Mouse (Mus musculus) thymus, adult 2 months (tissue): ENCODE measurements around the gene Acvr2b. TPM values are rescaled to one million over a fixed set of nuclear protein-coding genes. Genes with fewer than 3 reads are reported as not detected.

Experiments used
- DNase-seq: peaks from one replicate; pipeline ENCODE4 v3.0.0; 2021
- H3K27ac ChIP-seq: fragments of 200-500 bp; 2 replicates; pipeline ENCODE4 v1.5.1; 2012; ENCODE audit warnings: low read length, control low read depth; ENCODE audit not compliant: control insufficient read depth, insufficient read depth
- H3K27me3 ChIP-seq: fragments of 200-500 bp; 2 replicates; pipeline ENCODE4 v1.6.1; 2012; ENCODE audit warnings: mild to moderate bottlenecking, low read length, moderate library complexity, mixed read lengths; ENCODE audit not compliant: control insufficient read depth, insufficient read depth
- H3K36me3 ChIP-seq: fragments of 200-500 bp; 2 replicates; pipeline ENCODE4 v1.6.1; 2012; ENCODE audit warnings: mild to moderate bottlenecking, low read length, moderate library complexity; ENCODE audit not compliant: control insufficient read depth, insufficient read depth
- H3K4me1 ChIP-seq: fragments of 200-500 bp; replicated peaks from 2 replicates; pipeline ENCODE4 v1.6.1; 2012; ENCODE audit warnings: low read length; ENCODE audit not compliant: control insufficient read depth, insufficient read depth
- H3K4me3 ChIP-seq: fragments of 200-500 bp; 2 replicates; pipeline ENCODE4 v1.5.1; 2012; ENCODE audit warnings: mild to moderate bottlenecking, low read length, control low read depth, moderate library complexity; ENCODE audit not compliant: control insufficient read depth, insufficient read depth
- CTCF ChIP-seq: fragments of 200-500 bp; IDR thresholded peaks from 2 replicates; pipeline ENCODE4 v1.5.1; 2012; ENCODE audit warnings: mild to moderate bottlenecking, control low read depth, low read length, moderate library complexity, borderline replicate concordance; ENCODE audit not compliant: control insufficient read depth, poor library complexity, insufficient read depth; ENCODE audit errors: extremely low read depth
- POLR2A ChIP-seq: fragments of 200-500 bp; IDR thresholded peaks from 2 replicates; pipeline ENCODE4 v1.6.1; 2012; ENCODE audit warnings: mild to moderate bottlenecking, low read length, control low read depth, moderate library complexity; ENCODE audit not compliant: control insufficient read depth, poor library complexity, insufficient read depth; ENCODE audit errors: extremely low read depth
- whole genome bisulfite sequencing: fragments of 180-500 bp; shearing (Covaris S2); methylation state at CpG from one replicate; pipeline ENCODE4 v1.1.7; 2018; 5-methylcytosine and 5-hydroxymethylcytosine counted together
- polyA plus RNA-seq: library from polyadenylated mRNA; depleted of rRNA; stranded (reverse); fragments of >200 nt; gene quantifications from 2 replicates; pipeline ENCODE4 v1.2.3, GENCODE M21; 2012; rRNA removed

The Acvr2b gene
- polyA plus RNA-seq, 1 experiment = 7.7 TPM

DNA sequence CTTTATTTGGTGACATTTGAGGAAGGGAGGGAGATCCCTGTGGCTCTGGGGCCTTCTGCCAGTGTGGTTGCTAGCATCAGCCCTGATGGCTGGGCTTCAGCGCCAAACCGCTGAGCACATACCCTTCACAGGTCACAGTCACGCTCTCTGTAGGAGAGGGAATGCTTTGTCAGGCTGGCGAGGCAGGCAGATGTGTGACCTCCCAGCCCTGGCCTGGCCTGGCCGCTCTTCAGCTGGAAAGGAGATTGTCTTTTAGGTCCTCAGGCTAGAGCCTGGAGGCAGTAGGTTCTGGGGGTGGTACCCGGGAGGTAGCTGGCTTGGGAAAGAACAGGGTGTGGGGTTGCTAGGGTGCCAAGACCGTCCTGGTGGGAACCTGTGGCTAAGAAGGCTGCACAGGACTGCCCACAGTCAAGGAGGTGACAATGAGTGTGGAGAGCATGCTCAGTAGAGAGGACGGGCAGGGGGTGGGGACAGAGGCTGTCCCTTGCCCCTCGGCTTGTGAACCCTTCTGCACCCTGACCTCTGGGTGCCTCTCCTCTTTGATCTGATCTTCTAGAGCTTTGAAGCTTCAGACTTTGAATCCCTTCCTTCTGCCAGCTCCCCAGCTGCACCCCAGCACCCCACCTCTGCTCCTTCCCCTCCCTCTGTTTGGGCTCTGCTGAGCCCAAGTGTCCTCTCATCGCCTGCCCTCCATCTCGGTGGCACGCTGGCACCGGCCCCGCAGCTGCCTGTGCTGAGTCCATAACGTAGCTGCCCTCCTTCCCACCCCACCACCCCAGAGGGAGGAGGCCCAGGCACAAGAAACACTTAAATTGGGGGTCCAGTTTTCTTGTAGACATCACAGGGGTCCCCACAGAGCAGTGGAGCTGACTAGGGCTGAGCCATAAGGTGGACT lies 73.0 kb downstream of the Acvr2b start:
- no peak for DNase-seq
- H3K36me3 ChIP-seq = no peaks in the 10 kb centered on the region
- H3K4me3 ChIP-seq = no peak overlapping the region
- H3K4me1 ChIP-seq = peaks cover 33% of the 10 kb centered on the region
- no peaks in the 10 kb centered on the region for H3K27me3 ChIP-seq
- WGBS = 77% methylated on average over 15 of the region's 15 CpGs
- TF ChIP-seq CTCF (no peak), POLR2A (no peak)
- no peak overlapping the region for H3K27ac ChIP-seq

DNA sequence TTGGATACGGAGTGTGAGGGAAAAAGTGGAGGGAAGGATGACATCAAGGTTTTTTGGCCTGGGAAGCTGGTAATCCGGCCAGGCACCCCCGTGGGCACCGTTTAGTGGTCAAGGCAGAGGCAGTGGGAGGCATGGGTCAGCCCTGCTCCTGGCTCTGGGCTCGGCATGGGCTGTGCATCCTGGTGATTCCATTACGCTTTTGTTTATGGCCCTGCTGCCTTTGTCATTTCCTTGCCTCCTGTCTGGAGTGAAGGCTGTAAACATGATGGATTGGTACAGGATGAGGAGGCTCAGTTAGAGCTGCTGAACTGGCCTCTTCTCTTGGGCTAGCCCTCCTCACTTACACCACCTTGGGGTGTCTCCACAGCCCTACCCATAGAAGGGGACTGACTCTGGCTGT lies 75.8 kb downstream of the Acvr2b start:
- TF ChIP-seq CTCF (no peak), POLR2A (no peak)
- DNase-seq = no peak
- Histone ChIP-seq H3K27ac (no peak overlapping the region), H3K27me3 (no peaks in the 10 kb centered on the region), H3K36me3 (no peaks in the 10 kb centered on the region), H3K4me3 (no peak overlapping the region), H3K4me1 (peaks cover 40% of the 10 kb centered on the region)
- 48% methylated on average over 6 of the region's 6 CpGs for WGBS

DNA sequence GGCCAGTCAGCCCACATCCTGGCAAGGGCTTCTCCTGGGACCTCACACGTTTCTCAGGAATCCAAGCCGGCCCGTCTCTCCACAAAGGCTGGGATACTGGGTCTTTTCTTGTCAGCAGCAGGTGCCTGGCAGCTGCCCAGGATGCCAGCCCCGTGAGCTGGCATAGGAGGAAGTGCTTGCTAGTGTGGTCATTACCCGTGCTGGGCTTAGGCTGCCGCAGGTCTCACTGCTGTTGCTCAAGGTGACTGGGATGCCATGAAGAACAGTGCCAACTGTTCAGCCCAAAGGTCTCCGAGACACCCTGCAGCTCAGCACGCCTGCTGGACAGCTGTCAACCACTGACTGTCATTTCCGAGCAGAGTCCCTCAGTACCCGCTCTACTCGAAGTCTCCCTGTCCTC lies 76.4 kb downstream of the Acvr2b start:
- WGBS = 55% methylated on average over 11 of the region's 11 CpGs
- Histone ChIP-seq H3K4me3 (no peak overlapping the region), H3K27ac (no peak overlapping the region), H3K4me1 (peaks cover 46% of the 10 kb centered on the region), H3K36me3 (no peaks in the 10 kb centered on the region), H3K27me3 (no peaks in the 10 kb centered on the region)
- TF ChIP-seq POLR2A = no peak
- no peak for TF ChIP-seq CTCF
- no peak for DNase-seq

DNA sequence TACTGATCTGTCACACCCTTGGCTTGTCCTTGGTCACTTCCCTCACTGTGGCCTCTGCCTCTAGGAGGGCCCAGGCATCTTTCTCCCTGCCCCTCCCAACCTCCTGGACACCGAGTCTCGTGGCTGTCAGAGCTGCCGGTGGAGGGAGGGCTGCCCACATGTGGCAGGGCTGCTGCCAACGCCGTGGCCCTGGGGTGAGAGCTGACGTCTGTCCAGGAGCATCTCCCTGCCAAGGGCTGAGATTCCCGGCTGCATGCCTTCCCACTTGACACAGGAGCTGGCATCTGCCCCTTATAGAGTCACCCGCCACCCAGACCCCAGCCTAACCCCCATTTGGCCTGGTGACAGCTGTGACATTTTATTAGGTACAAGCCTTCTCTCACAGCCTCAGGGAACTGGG lies 77.4 kb downstream of the Acvr2b start:
- H3K27ac ChIP-seq = no peak overlapping the region
- no peaks in the 10 kb centered on the region for H3K27me3 ChIP-seq
- peaks cover 55% of the 10 kb centered on the region for H3K4me1 ChIP-seq
- no peak overlapping the region for H3K4me3 ChIP-seq
- no peak for DNase-seq
- no peak for TF ChIP-seq POLR2A
- no peak for TF ChIP-seq CTCF
- 87% methylated on average over 8 of the region's 8 CpGs for WGBS
- H3K36me3 ChIP-seq = no peaks in the 10 kb centered on the region

DNA sequence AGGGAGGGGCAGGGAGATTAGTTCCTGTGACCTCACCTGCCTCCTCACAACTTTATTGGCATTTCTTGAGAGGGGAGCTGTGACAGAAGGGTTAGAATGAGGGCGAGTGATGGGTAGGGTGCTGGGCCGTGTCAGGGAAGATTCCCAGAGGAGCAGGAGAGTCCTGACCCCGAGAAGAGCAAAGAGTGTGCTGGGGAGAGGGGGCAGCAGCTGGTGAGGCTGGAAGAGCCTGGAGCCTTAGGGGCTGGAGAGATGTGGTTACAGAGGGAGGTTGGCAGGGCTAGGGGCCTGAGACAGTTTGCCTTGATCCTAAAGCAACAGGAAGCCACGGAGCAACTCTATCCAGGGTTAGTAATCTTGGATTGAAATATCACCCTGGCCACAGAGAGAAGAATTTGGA lies 79.7 kb downstream of the Acvr2b start:
- no peak for DNase-seq
- WGBS = 96% methylated on average over 4 of the region's 4 CpGs
- Histone ChIP-seq H3K27ac (no peak overlapping the region), H3K27me3 (no peaks in the 10 kb centered on the region), H3K4me1 (peaks cover 44% of the 10 kb centered on the region), H3K36me3 (no peaks in the 10 kb centered on the region), H3K4me3 (no peak overlapping the region)
- TF ChIP-seq CTCF = no peak
- no peak for TF ChIP-seq POLR2A

DNA sequence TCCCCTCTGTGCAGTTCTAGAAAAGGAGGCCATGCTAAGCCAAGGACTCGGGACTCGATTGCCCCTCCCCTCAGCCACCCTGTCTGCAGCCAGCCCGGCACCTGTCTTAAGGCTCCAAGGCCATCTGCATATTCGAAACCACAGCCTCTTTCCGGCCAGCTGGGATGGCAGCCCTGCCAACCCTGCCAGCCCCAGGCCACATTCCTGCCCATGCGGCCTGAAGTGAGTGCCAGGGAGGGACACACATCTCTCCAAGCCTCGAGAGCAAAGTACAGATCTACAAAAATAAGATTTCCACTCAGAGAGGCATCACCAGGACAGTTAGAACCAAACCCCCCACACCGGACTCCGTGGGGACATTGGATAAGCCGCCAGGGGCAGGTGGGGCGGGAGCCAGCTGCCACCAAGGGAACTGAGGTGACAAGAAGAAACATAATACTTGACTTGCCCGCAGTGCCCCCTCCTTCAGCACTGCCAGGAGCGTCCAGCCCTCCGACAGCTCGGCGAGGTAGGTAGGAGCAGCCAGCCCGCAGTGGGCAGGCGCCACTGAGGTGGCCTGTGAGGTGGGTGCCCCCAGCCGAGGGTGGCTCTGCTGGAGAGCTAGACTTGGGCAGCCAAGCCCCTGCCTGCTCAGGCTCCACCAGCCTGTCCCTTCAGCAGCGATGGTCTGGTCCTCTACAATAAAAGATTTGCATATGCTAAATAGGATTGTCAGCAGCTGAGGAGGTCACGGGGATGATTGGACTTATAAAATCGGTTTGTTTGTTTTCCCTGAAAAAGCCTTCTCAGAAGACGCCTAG lies 81.8 kb downstream of the Acvr2b start:
- no peaks in the 10 kb centered on the region for H3K36me3 ChIP-seq
- DNase-seq = peak; percentile 41
- peak overlapping the region; percentile 41; the same call in 1 of the 2 replicates for H3K27ac ChIP-seq
- no peak overlapping the region for H3K4me3 ChIP-seq
- TF ChIP-seq CTCF = no peak
- no peak for TF ChIP-seq POLR2A
- H3K27me3 ChIP-seq = no peaks in the 10 kb centered on the region
- 51% methylated on average over 23 of the region's 23 CpGs for WGBS
- peaks cover 39% of the 10 kb centered on the region for H3K4me1 ChIP-seq

DNA sequence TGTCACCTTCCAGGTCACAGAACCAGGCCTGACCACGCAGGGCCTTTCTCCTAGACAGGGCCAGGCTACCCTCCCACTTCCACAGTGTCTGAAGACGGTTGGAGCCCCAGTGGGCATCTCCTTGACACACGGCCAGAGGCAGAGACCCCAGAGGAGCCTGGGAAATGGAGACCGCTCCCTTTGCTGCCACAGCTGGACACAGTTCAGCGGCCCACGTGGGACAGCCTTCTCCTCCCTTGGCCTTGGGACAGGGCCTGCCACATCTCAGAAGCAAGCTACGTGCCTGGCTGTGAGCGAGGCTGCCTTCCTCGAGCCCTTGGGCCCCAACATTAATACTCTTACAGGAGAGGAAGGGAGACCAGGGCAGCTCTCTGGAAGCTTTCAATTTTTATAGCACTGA lies 82.5 kb downstream of the Acvr2b start:
- Histone ChIP-seq H3K36me3 (no peaks in the 10 kb centered on the region), H3K4me1 (peaks cover 39% of the 10 kb centered on the region), H3K27ac (peak overlapping the region; percentile 41; the same call in 1 of the 2 replicates), H3K4me3 (no peak overlapping the region), H3K27me3 (no peaks in the 10 kb centered on the region)
- TF ChIP-seq POLR2A (no peak), CTCF (no peak)
- no peak for DNase-seq
- 87% methylated on average over 9 of the region's 9 CpGs for WGBS

Other genes with a start within 250 kb of the Acvr2b start
- gene Acaa1b, start 245.0 kb upstream of the Acvr2b start, polyA plus RNA-seq = 10.2 and 16.1 TPM in 2 replicates
- not detected in 2 replicates for gene Gm47289, start 243.0 kb upstream of the Acvr2b start, polyA plus RNA-seq
- 0.14 and 0.23 TPM in 2 replicates for gene Slc22a13, start 193.0 kb upstream of the Acvr2b start, polyA plus RNA-seq
- gene Oxsr1, start 79.7 kb upstream of the Acvr2b start, polyA plus RNA-seq = 24.5 and 25.3 TPM in 2 replicates
- gene Acaa1a, start 62.4 kb upstream of the Acvr2b start, polyA plus RNA-seq = 193 and 212 TPM in 2 replicates
- gene Myd88, start 60.7 kb upstream of the Acvr2b start, polyA plus RNA-seq = 29.1 and 30.8 TPM in 2 replicates
- 3.3 and 5.3 TPM in 2 replicates for gene Xylb, start 44.7 kb upstream of the Acvr2b start, polyA plus RNA-seq
- gene Slc22a14, start 36.6 kb upstream of the Acvr2b start, polyA plus RNA-seq = 0.16 and 0.17 TPM in 2 replicates
- 9.2 and 9.4 TPM in 2 replicates for gene Exog, start 42.8 kb downstream of the Acvr2b start, polyA plus RNA-seq
- 4.0 and 6.4 TPM in 2 replicates for gene Scn5a, start 176.9 kb downstream of the Acvr2b start, polyA plus RNA-seq